23 mouse cellular contexts compared by ENCODE assay signal in genomic region chr7:35355303-35355872, GRCm38 (mm10). TPM values are rescaled to one million over a fixed set of nuclear protein-coding genes. Genes with fewer than 3 reads are reported as not detected.
DNase-seq lines count a peak whose midpoint lies in the region; ATAC-seq and TF ChIP-seq lines count a peak whose summit lies in the region.
"Had no signal": no experiment of that assay in that cellular context is flagged by ENCODE, and none has a peak within 500 bp of the region (broad histone marks: within the 10 kb centered on the region; RNA-seq: fewer than 3 reads in every experiment).

No protein-coding gene starts in this region.

- H3K36me3 ChIP-seq in neural tube, embryonic 13.5 days, result no peaks in the 10 kb centered on the region
- H3K36me3 ChIP-seq in kidney, adult 2 months (ENCODE audit: control insufficient read depth, insufficient read depth, low read length), result no peaks in the 10 kb centered on the region
- H3K36me3 ChIP-seq: embryonic facial prominence, embryonic 15.5 days; forebrain, embryonic 10.5 days; limb, embryonic 12.5 days; midbrain, embryonic 10.5 days had no signal

- no peak overlapping the region for H3K4me3 ChIP-seq in neural tube, embryonic 13.5 days
- no peak overlapping the region for H3K4me3 ChIP-seq in kidney, adult 2 months (ENCODE audit: insufficient read depth, low read depth, low read length)
- H3K4me3 ChIP-seq: embryonic facial prominence, embryonic 15.5 days; forebrain, embryonic 10.5 days; heart, embryonic 12.5 days; limb, embryonic 12.5 days; midbrain, embryonic 10.5 days had no signal

- no peaks in the 10 kb centered on the region for H3K9me3 ChIP-seq in neural tube, embryonic 13.5 days
- H3K9me3 ChIP-seq: embryonic facial prominence, embryonic 15.5 days; forebrain, embryonic 10.5 days; heart, embryonic 12.5 days; limb, embryonic 12.5 days; midbrain, embryonic 10.5 days had no signal

- peak overlapping the region; percentile 18; the same call in 1 of the 2 replicates for H3K27ac ChIP-seq in neural tube, embryonic 13.5 days (replicated peaks)
- H3K27ac ChIP-seq in kidney, adult 2 months (ENCODE audit: insufficient read depth, low read depth, low read length), result no peak overlapping the region
- H3K27ac ChIP-seq: embryonic facial prominence, embryonic 15.5 days; forebrain, embryonic 10.5 days; hindbrain, embryonic 14.5 days; limb, embryonic 12.5 days; midbrain, embryonic 10.5 days had no signal

- H3K4me1 ChIP-seq in neural tube, embryonic 13.5 days (replicated peaks), result no peaks in the 10 kb centered on the region
- H3K4me1 ChIP-seq in kidney, adult 2 months (ENCODE audit: control insufficient read depth, insufficient read depth, low read length), result peaks cover 17% of the 10 kb centered on the region; the same call in 1 of the 2 replicates
- H3K4me1 ChIP-seq: embryonic facial prominence, embryonic 15.5 days; forebrain, embryonic 10.5 days; midbrain, embryonic 10.5 days had no signal

- TF ChIP-seq POLR2A in kidney, adult 2 months (IDR thresholded peaks at IDR 0.05; ENCODE audit: low read depth, low read length), result no peak

- H3K27me3 ChIP-seq in neural tube, embryonic 13.5 days, result no peaks in the 10 kb centered on the region
- no peaks in the 10 kb centered on the region for H3K27me3 ChIP-seq in kidney, adult 2 months (replicated peaks; ENCODE audit: control insufficient read depth, insufficient read depth, low read length)
- H3K27me3 ChIP-seq: embryonic facial prominence, embryonic 15.5 days; heart, embryonic 12.5 days; limb, embryonic 12.5 days had no signal

- 80% methylated on average over 5 of the region's 5 CpGs for WGBS in neural tube, embryonic 13.5 days
- 26% methylated on average over 5 of the region's 5 CpGs for WGBS in kidney, adult 2 months

- no peak for DNase-seq in neural tube, embryonic 10.5 days (ENCODE audit: extremely low spot score, low spot score)
- peak; percentile 79 for DNase-seq in kidney, adult 2 months
- peak; percentile 59 for DNase-seq in kidney, postnatal 14 days
- DNase-seq in yolk sac, embryonic 10.5 days (ENCODE audit: low spot score), result peak; percentile 75
- no peak for DNase-seq in adrenal gland, adult (ENCODE audit: inconsistent age in 2 of 2, low spot score in 1 of 2)
- DNase-seq in gastrocnemius, adult 8-10 months (ENCODE audit: low spot score in 2 of 2), result no peak
- DNase-seq in lung, postnatal 36 days, result no peak
- DNase-seq: adrenal gland, postnatal 10 days; cerebellum, adult 11 months; forebrain, postnatal 0 days; heart, postnatal 36 days; lung, adult 2 months; lung, postnatal 4 days; right cerebral cortex, postnatal 4 days; thymus, postnatal 4 days had no signal

- ATAC-seq in neural tube, embryonic 13.5 days (ENCODE audit: low read depth), result no peak
- ATAC-seq: forebrain, postnatal 0 days had no signal

- H3K9ac ChIP-seq in neural tube, embryonic 13.5 days, result no peak overlapping the region
- H3K9ac ChIP-seq: embryonic facial prominence, embryonic 15.5 days; forebrain, postnatal 0 days; heart, embryonic 12.5 days; hindbrain, embryonic 14.5 days; limb, embryonic 12.5 days had no signal

- no peak for TF ChIP-seq CTCF in kidney, adult 2 months (conservative IDR thresholded peaks at IDR 0.05; ENCODE audit: insufficient read depth, insufficient read length, low read depth, low read length)

- no peak overlapping the region for H3K4me2 ChIP-seq in neural tube, embryonic 13.5 days
- H3K4me2 ChIP-seq: embryonic facial prominence, embryonic 15.5 days; heart, embryonic 12.5 days; hindbrain, embryonic 14.5 days; limb, embryonic 12.5 days had no signal

RNA-seq across cellular contexts. Expression of gene Rhpn2, which starts 21.4 kb away (rescaled TPM):
- polyA plus RNA-seq in neural tube, embryonic 13.5 days (2015; fragmentation: Nextera tagmentation; extraction: Ambion mirVana), result 4.6 and 5.0 TPM in 2 replicates
- polyA plus RNA-seq in kidney, adult 2 months (2012; rRNA removed), result 7.5 and 8.7 TPM in 2 replicates
- 10 to 100 TPM in 1 of 4 experiments, 1 to 10 TPM in 3; 1.7 to 13.0 (median 3.2) TPM for total RNA-seq in gastrocnemius, adult 8-10 months (2022)
- total RNA-seq: granulocyte monocyte progenitor cell, adult 5-6 weeks had no signal

RNA-seq across cellular contexts. Expression of gene Gpatch1, which starts 37.1 kb away (rescaled TPM):
- polyA plus RNA-seq in neural tube, embryonic 13.5 days (2015; fragmentation: Nextera tagmentation; extraction: Ambion mirVana), result 19.3 and 23.0 TPM in 2 replicates
- polyA plus RNA-seq in kidney, adult 2 months (2012; rRNA removed), result 4.2 and 5.3 TPM in 2 replicates
- total RNA-seq in gastrocnemius, adult 8-10 months (2022), result 1 to 10 TPM; 6.8 to 7.8 (median 7.5) TPM

RNA-seq across cellular contexts. Expression of gene Faap24, which starts 41.2 kb away (rescaled TPM):
- polyA plus RNA-seq in neural tube, embryonic 13.5 days (2015; fragmentation: Nextera tagmentation; extraction: Ambion mirVana), result 19.2 and 20.7 TPM in 2 replicates
- polyA plus RNA-seq in kidney, adult 2 months (2012; rRNA removed), result 4.3 and 4.8 TPM in 2 replicates
- total RNA-seq in gastrocnemius, adult 8-10 months (2022), result 1 to 10 TPM in 1 of 4 experiments, under 1 TPM in 3; 0.48 to 1.1 (median 0.92) TPM

RNA-seq across cellular contexts. Expression of gene Cep89, which starts 41.4 kb away (rescaled TPM):
- polyA plus RNA-seq in neural tube, embryonic 13.5 days (2015; fragmentation: Nextera tagmentation; extraction: Ambion mirVana), result 26.0 and 27.0 TPM in 2 replicates
- 24.4 and 29.5 TPM in 2 replicates for polyA plus RNA-seq in kidney, adult 2 months (2012; rRNA removed)
- 1 to 10 TPM; 4.6 to 7.4 (median 5.4) TPM for total RNA-seq in gastrocnemius, adult 8-10 months (2022)

Comparison
In these comparisons a context has a peak if more than half of its experiments do, and no peak if none do; other contexts are left out.
1. DNase-seq: peak in kidney, adult 2 months (single experiment), kidney, postnatal 14 days (single experiment) and yolk sac, embryonic 10.5 days (single experiment); none in neural tube, embryonic 10.5 days (single experiment), adrenal gland, adult (0 of 2), gastrocnemius, adult 8-10 months (0 of 2) and lung, postnatal 36 days (single experiment).